Mouse (Mus musculus) spleen, adult 2 months (tissue): ENCODE measurements around the gene Elavl4.

Source experiments
- CTCF ChIP-seq: fragments of 200-500 bp; IDR thresholded peaks from 2 replicates; pipeline ENCODE4 v1.5.1; 2011; ENCODE audit warnings: mild to moderate bottlenecking, inconsistent platforms; ENCODE audit not compliant: insufficient read depth, insufficient read length, insufficient replicate concordance; ENCODE audit errors: extremely low read depth
- POLR2A ChIP-seq: fragments of 200-500 bp; IDR thresholded peaks from 2 replicates; pipeline ENCODE4 v1.6.1; 2011; ENCODE audit warnings: low read depth, low read length, inconsistent platforms

DNA sequence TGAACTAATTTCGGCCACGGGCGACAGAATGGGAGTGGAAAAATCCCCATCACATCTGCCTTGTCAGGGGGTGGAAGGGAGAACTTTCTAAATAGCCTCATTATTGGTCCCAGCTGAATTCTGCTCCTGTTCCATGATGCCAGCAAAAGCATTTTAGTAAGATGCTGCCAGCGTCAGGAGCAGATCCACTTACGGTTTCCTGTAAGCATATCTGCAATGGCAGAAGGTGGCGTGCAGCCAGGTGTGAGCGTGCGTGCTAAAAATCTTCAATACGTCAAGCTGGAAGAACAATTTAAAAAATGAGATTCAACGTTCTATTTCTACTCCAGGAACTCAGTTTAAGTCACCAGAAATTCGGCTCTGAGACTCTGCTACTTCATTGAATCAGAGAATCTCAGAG is 45.1 kb downstream of the Elavl4 start:
- TF ChIP-seq CTCF (no peak), POLR2A (no peak)
